ENCODE assay signal across 10 mouse cellular contexts in genomic region chr7:24400489-24400888, GRCm38 (mm10). TPM values are rescaled to one million over a fixed set of nuclear protein-coding genes. Genes with fewer than 3 reads are reported as not detected.
A peak's percentile ranks its signal among the peaks of the same experiment; 100 is the strongest.
DNase-seq lines count a peak whose midpoint lies in the region; ATAC-seq and TF ChIP-seq lines count a peak whose summit lies in the region.
"Not testable (repeated sequence)": the region's sequence is repeated elsewhere in the genome, so short reads cannot be mapped to it uniquely, and the experiment has no call there.
"Had no signal": no experiment of that assay in that cellular context is flagged by ENCODE, and none has a peak within 500 bp of the region (broad histone marks: within the 10 kb centered on the region; RNA-seq: fewer than 3 reads in every experiment).

No protein-coding gene starts in this region.

- H3K27me3 ChIP-seq in erythroblast, embryonic 14.5 days (ENCODE audit: control insufficient read depth); heart, embryonic 12.5 days (replicated peaks); hindbrain, embryonic 15.5 days; kidney, postnatal 0 days (ENCODE audit: insufficient read depth, low read length); liver, embryonic 16.5 days (ENCODE audit: control insufficient read depth, insufficient read depth, low read depth, low read length); midbrain, embryonic 12.5 days; neural tube, embryonic 14.5 days (ENCODE audit: control insufficient read depth, insufficient read depth, low read length): not testable (repeated sequence)

- WGBS in bone marrow, adult 2 months, result 70% methylated on average over 4 of the region's 4 CpGs
- WGBS in heart, embryonic 12.5 days, result 87% methylated on average over 4 of the region's 4 CpGs
- whole genome bisulfite sequencing in hindbrain, embryonic 15.5 days, result 92% methylated on average over 4 of the region's 4 CpGs
- 87% methylated on average over 4 of the region's 4 CpGs for WGBS in kidney, postnatal 0 days
- 66% methylated on average over 4 of the region's 4 CpGs for WGBS in liver, embryonic 16.5 days (ENCODE audit: insufficient replicate concordance)
- 93% methylated on average over 4 of the region's 4 CpGs for WGBS in midbrain, embryonic 12.5 days
- WGBS in neural tube, embryonic 14.5 days, result 91% methylated on average over 4 of the region's 4 CpGs

- H3K4me3 ChIP-seq in bone marrow, adult 2 months (replicated peaks; ENCODE audit: control insufficient read depth, low read depth, low read length), result peak overlapping the region; percentile 47
- peak overlapping the region; percentile 72 for H3K4me3 ChIP-seq in erythroblast, embryonic 14.5 days (replicated peaks)
- H3K4me3 ChIP-seq in heart, embryonic 12.5 days, result peak overlapping the region; percentile 59
- peak overlapping the region; percentile 53 for H3K4me3 ChIP-seq in hindbrain, embryonic 15.5 days
- H3K4me3 ChIP-seq in kidney, postnatal 0 days (replicated peaks; ENCODE audit: low read depth, low read length), result not testable (repeated sequence)
- peak overlapping the region; percentile 77 for H3K4me3 ChIP-seq in liver, embryonic 16.5 days (ENCODE audit: low read depth, low read length)
- H3K4me3 ChIP-seq in midbrain, embryonic 12.5 days, result peak overlapping the region; percentile 66; the same call in 1 of the 2 replicates
- peak overlapping the region; percentile 50; the same call in 1 of the 2 replicates for H3K4me3 ChIP-seq in neural tube, embryonic 14.5 days (ENCODE audit: low read depth, low read length)

- not testable (repeated sequence) for ATAC-seq in heart, embryonic 12.5 days (ENCODE audit: insufficient number of reproducible peaks, low FRiP score); hindbrain, embryonic 15.5 days (ENCODE audit: low FRiP score, low read depth); kidney, postnatal 0 days (replicated peaks; ENCODE audit: low FRiP score, low read depth); liver, embryonic 16.5 days (ENCODE audit: low read depth); midbrain, embryonic 12.5 days (ENCODE audit: low FRiP score, low read depth); neural tube, embryonic 14.5 days (ENCODE audit: low read depth)

- TF ChIP-seq POLR2A in bone marrow, adult 2 months (IDR thresholded peaks at IDR 0.05; ENCODE audit: borderline replicate concordance, control insufficient read depth, low read depth, low read length), result not testable (repeated sequence)

- peaks cover 16% of the 10 kb centered on the region for H3K9me3 ChIP-seq in erythroblast, embryonic 14.5 days (ENCODE audit: control insufficient read depth, low read length)
- H3K9me3 ChIP-seq in heart, embryonic 12.5 days (replicated peaks); hindbrain, embryonic 15.5 days; kidney, postnatal 0 days (replicated peaks; ENCODE audit: low read length); liver, embryonic 16.5 days (replicated peaks; ENCODE audit: control insufficient read depth, low read length); midbrain, embryonic 12.5 days; neural tube, embryonic 14.5 days (ENCODE audit: control insufficient read depth, low read length): not testable (repeated sequence)

- peaks cover 76% of the 10 kb centered on the region for H3K36me3 ChIP-seq in erythroblast, embryonic 14.5 days (ENCODE audit: control insufficient read depth)
- H3K36me3 ChIP-seq in heart, embryonic 12.5 days, result peaks cover 31% of the 10 kb centered on the region
- peaks cover 14% of the 10 kb centered on the region for H3K36me3 ChIP-seq in hindbrain, embryonic 15.5 days
- not testable (repeated sequence) for H3K36me3 ChIP-seq in kidney, postnatal 0 days (ENCODE audit: insufficient read depth, low read length); neural tube, embryonic 14.5 days (ENCODE audit: control insufficient read depth, insufficient read depth, low read length)
- H3K36me3 ChIP-seq in liver, embryonic 16.5 days (ENCODE audit: control insufficient read depth, insufficient read depth), result peaks cover 18% of the 10 kb centered on the region
- H3K36me3 ChIP-seq in midbrain, embryonic 12.5 days, result peaks cover 35% of the 10 kb centered on the region

- not testable (repeated sequence) for TF ChIP-seq CTCF in bone marrow, adult 2 months (IDR thresholded peaks at IDR 0.05; ENCODE audit: control insufficient read depth, insufficient read depth, low read length); kidney, postnatal 0 days (IDR thresholded peaks at IDR 0.05; ENCODE audit: low read depth)

- H3K4me1 ChIP-seq in bone marrow, adult 2 months (ENCODE audit: control insufficient read depth, insufficient read depth, low read length); heart, embryonic 12.5 days (replicated peaks); kidney, postnatal 0 days (replicated peaks; ENCODE audit: insufficient read depth, low read length); midbrain, embryonic 12.5 days; neural tube, embryonic 14.5 days (ENCODE audit: control insufficient read depth, insufficient read depth, low read length): not testable (repeated sequence)
- H3K4me1 ChIP-seq in erythroblast, embryonic 14.5 days (ENCODE audit: control insufficient read depth), result peaks cover 80% of the 10 kb centered on the region
- peaks cover 13% of the 10 kb centered on the region for H3K4me1 ChIP-seq in hindbrain, embryonic 15.5 days (replicated peaks)
- peaks cover 39% of the 10 kb centered on the region for H3K4me1 ChIP-seq in liver, embryonic 16.5 days (ENCODE audit: control insufficient read depth, low read depth, low read length)

- H3K4me2 ChIP-seq in heart, embryonic 12.5 days, result peak overlapping the region; percentile 74
- H3K4me2 ChIP-seq in hindbrain, embryonic 15.5 days, result peak overlapping the region; percentile 54
- peak overlapping the region; percentile 70 for H3K4me2 ChIP-seq in kidney, postnatal 0 days (ENCODE audit: low read length)
- peak overlapping the region; percentile 87 for H3K4me2 ChIP-seq in liver, embryonic 16.5 days (ENCODE audit: low read depth, low read length)
- H3K4me2 ChIP-seq in midbrain, embryonic 12.5 days (replicated peaks), result peak overlapping the region; percentile 62
- peak overlapping the region; percentile 48 for H3K4me2 ChIP-seq in neural tube, embryonic 14.5 days (ENCODE audit: low read depth, low read length)

- H3K27ac ChIP-seq in bone marrow, adult 2 months (ENCODE audit: control insufficient read depth, insufficient read depth, low read depth, low read length, poor library complexity); heart, embryonic 12.5 days (ENCODE audit: poor library complexity, severe bottlenecking); hindbrain, embryonic 15.5 days (replicated peaks); kidney, postnatal 0 days; liver, embryonic 16.5 days (ENCODE audit: low read length); midbrain, embryonic 12.5 days (replicated peaks); neural tube, embryonic 14.5 days (ENCODE audit: low read depth, low read length): not testable (repeated sequence)

- DNase-seq in kidney, postnatal 0 days (ENCODE audit: low spot score), result not testable (repeated sequence)

- not testable (repeated sequence) for H3K9ac ChIP-seq in heart, embryonic 12.5 days; hindbrain, embryonic 15.5 days; kidney, postnatal 0 days (ENCODE audit: low read depth, low read length); midbrain, embryonic 12.5 days (replicated peaks); neural tube, embryonic 14.5 days (replicated peaks; ENCODE audit: low read depth, low read length)
- peak overlapping the region; percentile 83 for H3K9ac ChIP-seq in liver, embryonic 16.5 days (ENCODE audit: low read depth, low read length)

RNA-seq across cellular contexts. Expression of gene Smg9, which starts 1.1 kb away (rescaled TPM):
- 32.3 and 59.7 TPM in 2 replicates for polyA plus RNA-seq in bone marrow, adult 2 months (2011; ENCODE audit: insufficient read depth, insufficient read length, low replicate concordance, missing spikeins)
- 16.4 and 18.4 TPM in 2 replicates for polyA plus RNA-seq in erythroblast, embryonic 14.5 days (2012)
- 21.4 and 21.6 TPM in 2 replicates for polyA plus RNA-seq in heart, embryonic 12.5 days (2016; fragmentation: Nextera tagmentation; extraction: Ambion mirVana)
- 32.8 and 42.5 TPM in 2 replicates for polyA plus RNA-seq in hindbrain, embryonic 15.5 days (2015; fragmentation: Nextera tagmentation; extraction: Ambion mirVana)
- 20.6 and 20.8 TPM in 2 replicates for polyA plus RNA-seq in kidney, postnatal 0 days (2015; fragmentation: Nextera tagmentation; extraction: Ambion mirVana)
- polyA plus RNA-seq in liver, embryonic 16.5 days (2015; fragmentation: Nextera tagmentation; extraction: Ambion mirVana), result 12.8 and 14.3 TPM in 2 replicates
- polyA plus RNA-seq in midbrain, embryonic 12.5 days (2016; fragmentation: Nextera tagmentation; extraction: Ambion mirVana), result 30.9 and 32.4 TPM in 2 replicates
- polyA plus RNA-seq in neural tube, embryonic 14.5 days (2014; fragmentation: Nextera tagmentation; extraction: Ambion mirVana), result 32.9 and 34.9 TPM in 2 replicates

RNA-seq across cellular contexts. Expression of gene Kcnn4, which starts 30.4 kb away (rescaled TPM):
- 118 and 180 TPM in 2 replicates for polyA plus RNA-seq in bone marrow, adult 2 months (2011; ENCODE audit: insufficient read depth, insufficient read length, low replicate concordance, missing spikeins)
- polyA plus RNA-seq in erythroblast, embryonic 14.5 days (2012), result 56.1 and 61.3 TPM in 2 replicates
- 6.9 and 7.8 TPM in 2 replicates for polyA plus RNA-seq in heart, embryonic 12.5 days (2016; fragmentation: Nextera tagmentation; extraction: Ambion mirVana)
- 2.3 and 2.9 TPM in 2 replicates for polyA plus RNA-seq in hindbrain, embryonic 15.5 days (2015; fragmentation: Nextera tagmentation; extraction: Ambion mirVana)
- 8.0 and 9.6 TPM in 2 replicates for polyA plus RNA-seq in kidney, postnatal 0 days (2015; fragmentation: Nextera tagmentation; extraction: Ambion mirVana)
- 91.9 and 93.4 TPM in 2 replicates for polyA plus RNA-seq in liver, embryonic 16.5 days (2015; fragmentation: Nextera tagmentation; extraction: Ambion mirVana)
- 1.1 and 1.8 TPM in 2 replicates for polyA plus RNA-seq in midbrain, embryonic 12.5 days (2016; fragmentation: Nextera tagmentation; extraction: Ambion mirVana)
- polyA plus RNA-seq in neural tube, embryonic 14.5 days (2014; fragmentation: Nextera tagmentation; extraction: Ambion mirVana), result 2.0 and 2.1 TPM in 2 replicates

RNA-seq across cellular contexts. Expression of gene Lypd5, which starts 51.5 kb away (rescaled TPM):
- not detected in 2 replicates for polyA plus RNA-seq in bone marrow, adult 2 months (2011; ENCODE audit: insufficient read depth, insufficient read length, low replicate concordance, missing spikeins)
- polyA plus RNA-seq in erythroblast, embryonic 14.5 days (2012), result 0.02 TPM in 1 of 2 replicates, not detected in the other
- polyA plus RNA-seq in heart, embryonic 12.5 days (2016; fragmentation: Nextera tagmentation; extraction: Ambion mirVana), result not detected in 2 replicates
- not detected in 2 replicates for polyA plus RNA-seq in hindbrain, embryonic 15.5 days (2015; fragmentation: Nextera tagmentation; extraction: Ambion mirVana)
- polyA plus RNA-seq in kidney, postnatal 0 days (2015; fragmentation: Nextera tagmentation; extraction: Ambion mirVana), result not detected in 2 replicates
- polyA plus RNA-seq in liver, embryonic 16.5 days (2015; fragmentation: Nextera tagmentation; extraction: Ambion mirVana), result not detected in 2 replicates
- not detected in 2 replicates for polyA plus RNA-seq in midbrain, embryonic 12.5 days (2016; fragmentation: Nextera tagmentation; extraction: Ambion mirVana)
- not detected in 2 replicates for polyA plus RNA-seq in neural tube, embryonic 14.5 days (2014; fragmentation: Nextera tagmentation; extraction: Ambion mirVana)
- polyA plus RNA-seq: heart, embryonic 10.5 days; intestine, embryonic 16.5 days had no signal

RNA-seq across cellular contexts. Expression of gene Irgc1, which starts 51.6 kb away (rescaled TPM):
- not detected in 2 replicates for polyA plus RNA-seq in bone marrow, adult 2 months (2011; ENCODE audit: insufficient read depth, insufficient read length, low replicate concordance, missing spikeins)
- polyA plus RNA-seq in erythroblast, embryonic 14.5 days (2012), result not detected in 2 replicates
- polyA plus RNA-seq in heart, embryonic 12.5 days (2016; fragmentation: Nextera tagmentation; extraction: Ambion mirVana), result not detected in 2 replicates
- not detected in 2 replicates for polyA plus RNA-seq in hindbrain, embryonic 15.5 days (2015; fragmentation: Nextera tagmentation; extraction: Ambion mirVana)
- not detected in 2 replicates for polyA plus RNA-seq in kidney, postnatal 0 days (2015; fragmentation: Nextera tagmentation; extraction: Ambion mirVana)
- polyA plus RNA-seq in liver, embryonic 16.5 days (2015; fragmentation: Nextera tagmentation; extraction: Ambion mirVana), result not detected in 2 replicates
- polyA plus RNA-seq in midbrain, embryonic 12.5 days (2016; fragmentation: Nextera tagmentation; extraction: Ambion mirVana), result not detected in 2 replicates
- not detected in 2 replicates for polyA plus RNA-seq in neural tube, embryonic 14.5 days (2014; fragmentation: Nextera tagmentation; extraction: Ambion mirVana)
- polyA plus RNA-seq: heart, embryonic 10.5 days had no signal
